In genomic region chr2:103945571-103946092, GRCm38 (mm10) we compare ENCODE assay signal across 12 mouse cellular contexts. TPM values are rescaled to one million over a fixed set of nuclear protein-coding genes. Genes with fewer than 3 reads are reported as not detected.
DNase-seq lines count a peak whose midpoint lies in the region; ATAC-seq lines count a peak whose summit lies in the region.
"Had no signal": no experiment of that assay in that cellular context is flagged by ENCODE, and none has a peak within 500 bp of the region (broad histone marks: within the 10 kb centered on the region; RNA-seq: fewer than 3 reads in every experiment).

No protein-coding gene starts in this region.

- H3K4me3 ChIP-seq in macrophage (ENCODE audit: inconsistent target), result peak overlapping the region; percentile 6; the same call in 1 of the 2 replicates
- H3K4me3 ChIP-seq: erythroblast, embryonic 14.5 days had no signal

- no peaks in the 10 kb centered on the region for H3K79me2 ChIP-seq in macrophage (ENCODE audit: inconsistent target)

- H3K27ac ChIP-seq in macrophage, result peak overlapping the region; percentile 98

- no peaks in the 10 kb centered on the region for H3K36me3 ChIP-seq in macrophage (ENCODE audit: inconsistent target)

- WGBS in macrophage (ENCODE audit: missing documents), result 3% methylated on average over 5 of the region's 5 CpGs

- DNase-seq in testis, postnatal 14 days (ENCODE audit: low spot score), result peak; percentile 53
- no peak for DNase-seq in testis, postnatal 10 days (ENCODE audit: low spot score)
- peak; percentile 29 for DNase-seq in thymus, postnatal 4 days
- no peak for DNase-seq in urinary bladder, postnatal 4 days (ENCODE audit: low spot score in 2 of 2)
- no peak for DNase-seq in yolk sac, embryonic 10.5 days (ENCODE audit: low spot score)
- DNase-seq in layer of hippocampus, postnatal 36 days, result no peak
- DNase-seq: cerebellum, adult 2 months; right cerebral cortex, postnatal 14 days had no signal

- peak; percentile 72 for ATAC-seq in granulocyte monocyte progenitor cell, adult 5-6 weeks (replicated peaks; ENCODE audit: poor library complexity, severe bottlenecking)
- ATAC-seq: intestine, postnatal 0 days had no signal

RNA-seq across cellular contexts. Expression of gene Lmo2, which starts 12.2 kb away (rescaled TPM):
- total RNA-seq in granulocyte monocyte progenitor cell, adult 5-6 weeks (2014; fragmentation: Nextera tagmentation), result 334 and 343 TPM in 2 replicates
- 231 and 233 TPM in 2 replicates for total RNA-seq in granulocyte monocyte progenitor cell, adult 5-6 weeks (2017)
- total RNA-seq in macrophage (2018; cell fraction: chromatin; rRNA removed), result 100 to 1,000 TPM in 12 of 26 experiments, 10 to 100 TPM in 14; 39.5 to 213 (median 98.9) TPM
- 100 to 1,000 TPM; 111 to 268 (median 186) TPM for total RNA-seq in macrophage (2018; cell fraction: cytosol; rRNA removed)
- total RNA-seq in macrophage (2018; cell fraction: nucleus; rRNA removed), result 100 to 1,000 TPM in 23 of 26 experiments, 10 to 100 TPM in 3; 86.9 to 369 (median 162) TPM
- polyA plus RNA-seq in macrophage (2018), result 181 to 268 TPM (median 246 TPM) in 3 replicates
- 10 to 100 TPM; 20.0 TPM for total RNA-seq in layer of hippocampus, postnatal 36 days (2021)

Comparison
In these comparisons a context has a peak if more than half of its experiments do, and no peak if none do; other contexts are left out.
1. DNase-seq: peak in testis, postnatal 14 days (single experiment) and thymus, postnatal 4 days (single experiment); none in testis, postnatal 10 days (single experiment), urinary bladder, postnatal 4 days (0 of 2), yolk sac, embryonic 10.5 days (single experiment) and layer of hippocampus, postnatal 36 days (0 of 2).
2. RNA of gene Lmo2, which starts 12.2 kb away (total RNA-seq): 231 to 343 TPM in granulocyte monocyte progenitor cell, adult 5-6 weeks; 20.0 TPM in layer of hippocampus, postnatal 36 days; every median in the first group is over 10 times any median in the second.